Mouse (Mus musculus): Measurements from ENCODE around the gene Cotl1.

Cotl1 gene

GRCm38 (mm10) chr8:119785764-119786405 is 54.5 kb downstream of the Cotl1 start:
- DNase-seq = no peak

GRCm38 (mm10) chr8:119784676-119785075 is 55.7 kb downstream of the Cotl1 start:
- no peak for DNase-seq

- peak; percentile 66 to 73 for DNase-seq
Measured at GRCm38 (mm10) chr8:119784141-119784574, 56.2 kb downstream of the Cotl1 start.

- DNase-seq = no peak
Measured at GRCm38 (mm10) chr8:119783579-119783978, 56.8 kb downstream of the Cotl1 start.

GRCm38 (mm10) chr8:119782715-119783114 is 57.6 kb downstream of the Cotl1 start:
- peak; percentile 74 to 86 for DNase-seq

GRCm38 (mm10) chr8:119781086-119781840 is 59.1 kb downstream of the Cotl1 start:
- DNase-seq = peak; percentile 72 to 78

GRCm38 (mm10) chr8:119780402-119781049 is 59.8 kb downstream of the Cotl1 start:
- DNase-seq = no peak

GRCm38 (mm10) chr8:119779013-119779737 is 61.2 kb downstream of the Cotl1 start:
- DNase-seq = peak; percentile 74 to 90

- DNase-seq = peak; percentile 99 to 100
Measured at GRCm38 (mm10) chr8:119778263-119778662, 62.1 kb downstream of the Cotl1 start, which contains the start of gene Tldc1. Tldc1 (minus strand) TSS chr8:119778416.

- peak in 1 of 2 experiments; percentile 56 for DNase-seq
Measured at GRCm38 (mm10) chr8:119777765-119778164, 62.6 kb downstream of the Cotl1 start.

GRCm38 (mm10) chr8:119776668-119777245 is 63.6 kb downstream of the Cotl1 start:
- DNase-seq = no peak

- no peak for DNase-seq
Measured at GRCm38 (mm10) chr8:119765761-119766444, 74.4 kb downstream of the Cotl1 start.

- no peak for DNase-seq
Measured at GRCm38 (mm10) chr8:119765311-119765710, 75.0 kb downstream of the Cotl1 start.

- no peak for DNase-seq
Measured at GRCm38 (mm10) chr8:119762226-119763220, 77.8 kb downstream of the Cotl1 start.

- no peak for DNase-seq
Measured at GRCm38 (mm10) chr8:119761692-119762091, 78.7 kb downstream of the Cotl1 start.
